Mouse (Mus musculus): ENCODE measurements around the gene Nkain2.

DNA sequence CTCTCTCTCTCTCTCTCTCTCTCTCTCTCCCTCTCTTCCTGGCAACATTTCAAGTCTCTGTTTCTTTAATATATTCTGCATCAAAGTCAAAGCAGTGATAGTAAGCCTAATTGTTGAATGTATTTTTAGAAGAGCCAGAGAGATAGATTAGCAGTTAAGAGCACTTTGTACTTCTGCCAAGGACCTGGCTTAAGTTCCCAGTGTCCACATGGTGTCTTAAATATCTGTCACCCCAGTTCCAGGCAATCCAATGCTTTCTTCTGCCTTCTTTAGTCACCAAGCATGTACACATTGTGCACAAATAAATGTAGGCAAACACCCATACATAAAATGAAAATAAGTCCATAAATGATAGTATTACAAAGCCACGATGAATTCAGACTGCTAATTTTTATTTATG, 871.9 kb downstream of the Nkain2 start:
- TF ChIP-seq CTCF (IDR thresholded peaks at IDR 0.05; ENCODE audit: low read depth, low read length) (no peak), POLR2A (IDR thresholded peaks at IDR 0.05; ENCODE audit: insufficient read depth, low read length) (no peak)
